Mouse (Mus musculus) erythroblast, adult 5-6 weeks (primary cell): Measurements from ENCODE around the gene Pgbd5. TPM values are rescaled to one million over a fixed set of nuclear protein-coding genes. Genes with fewer than 3 reads are reported as not detected.
"Not testable (repeated sequence)": the region's sequence is repeated elsewhere in the genome, so short reads cannot be mapped to it uniquely, and the experiment has no call there.

Source experiments
- ATAC-seq: replicated peaks from 2 replicates; pipeline ENCODE4 v1.8.0; 2016; ENCODE audit warnings: moderate number of reproducible peaks, mild to moderate bottlenecking, moderate TSS enrichment, inconsistent platforms; ENCODE audit not compliant: poor library complexity, low FRiP score, severe bottlenecking
- total RNA-seq, 2 experiments: library from RNA; stranded (forward) in 1 of 2; stranded (reverse) in 1 of 2; fragments of 150-400 nt in 1 of 2; fragments of 200-764, 138-1000 nt in 1 of 2; gene quantifications; 2 replicates each; pipeline versions ENCODE4 v1.2.3 to v1.2.4; 2015 to 2017; ENCODE audit warnings: low replicate concordance in 2 of 2

Gene Pgbd5
- total RNA-seq, 2 experiments from 2014 or later: not detected

GRCm38 (mm10) chr8:124433451-124434125 is 5.9 kb downstream of the Pgbd5 start:
- 0 out of 2 replicates have a peak, but pooled peaks have one; percentile 5 for ATAC-seq

- no peak for ATAC-seq
Observed at GRCm38 (mm10) chr8:124430881-124431280, 8.6 kb downstream of the Pgbd5 start.

- ATAC-seq: no peak
Observed at GRCm38 (mm10) chr8:124429417-124429816, 10.0 kb downstream of the Pgbd5 start.

DNA sequence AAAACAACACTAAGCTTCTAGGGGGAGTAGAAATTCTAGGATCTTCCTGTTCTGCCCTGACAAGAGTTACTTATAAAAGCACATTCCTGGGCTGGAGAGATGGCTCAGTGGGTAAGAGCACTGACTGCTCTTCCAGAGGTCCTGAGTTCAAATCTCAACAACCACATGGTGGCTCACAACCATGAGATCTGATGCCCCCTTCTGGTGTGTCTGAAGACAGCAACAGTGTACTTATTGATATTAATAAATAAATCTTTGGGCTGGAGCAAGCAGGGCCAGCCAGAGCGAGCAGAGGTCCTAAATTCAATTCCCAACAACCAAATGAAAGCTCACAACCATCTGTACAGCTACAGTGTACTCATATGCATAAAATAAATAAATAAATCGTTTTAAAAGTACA is 10.7 kb downstream of the Pgbd5 start:
- not testable (repeated sequence) for ATAC-seq

- ATAC-seq: no peak
Observed at GRCm38 (mm10) chr8:124421413-124421812, 18.0 kb downstream of the Pgbd5 start.

DNA sequence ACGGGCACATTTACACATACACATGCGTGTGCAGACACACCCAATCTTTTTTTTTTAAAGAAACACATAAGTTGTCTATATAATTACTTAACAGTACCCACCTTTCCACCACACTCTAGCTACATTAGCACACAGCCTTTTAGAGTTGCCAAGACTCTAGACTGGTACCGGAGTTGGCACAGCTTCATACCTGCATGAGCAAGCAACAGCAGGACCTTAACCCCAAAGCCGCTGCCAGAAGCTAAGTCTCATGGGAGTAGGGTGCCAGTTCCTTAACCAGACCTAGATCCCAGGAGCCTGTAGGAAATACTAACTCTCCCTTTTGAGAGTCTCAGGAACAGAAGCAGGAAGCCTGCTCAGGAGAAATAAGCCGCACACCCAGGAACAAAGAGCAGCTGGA is 20.5 kb downstream of the Pgbd5 start:
- ATAC-seq: no peak

- ATAC-seq: no peak
Observed at GRCm38 (mm10) chr8:124418185-124418584, 21.3 kb downstream of the Pgbd5 start.

GRCm38 (mm10) chr8:124416646-124417045 is 22.8 kb downstream of the Pgbd5 start:
- no peak for ATAC-seq

DNA sequence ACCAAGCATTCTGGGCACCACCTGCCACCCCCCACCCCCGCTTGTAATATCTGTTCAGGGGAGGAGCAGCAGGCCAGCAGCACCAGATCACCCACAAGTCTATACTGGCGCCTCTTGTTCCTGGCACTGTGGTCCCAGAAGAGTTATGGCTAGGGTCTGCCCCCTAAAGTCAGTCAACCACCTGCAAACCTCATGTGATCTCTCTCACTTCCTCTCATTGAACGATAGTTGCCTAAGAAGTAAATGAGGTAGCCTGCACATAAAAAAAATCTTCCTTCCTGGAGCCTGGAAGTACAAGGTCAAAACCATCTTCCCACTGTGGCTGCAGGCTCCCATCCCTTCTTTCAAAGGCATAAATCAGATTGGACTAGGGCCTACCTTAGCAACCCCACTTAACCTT is 23.7 kb downstream of the Pgbd5 start:
- ATAC-seq: no peak

DNA sequence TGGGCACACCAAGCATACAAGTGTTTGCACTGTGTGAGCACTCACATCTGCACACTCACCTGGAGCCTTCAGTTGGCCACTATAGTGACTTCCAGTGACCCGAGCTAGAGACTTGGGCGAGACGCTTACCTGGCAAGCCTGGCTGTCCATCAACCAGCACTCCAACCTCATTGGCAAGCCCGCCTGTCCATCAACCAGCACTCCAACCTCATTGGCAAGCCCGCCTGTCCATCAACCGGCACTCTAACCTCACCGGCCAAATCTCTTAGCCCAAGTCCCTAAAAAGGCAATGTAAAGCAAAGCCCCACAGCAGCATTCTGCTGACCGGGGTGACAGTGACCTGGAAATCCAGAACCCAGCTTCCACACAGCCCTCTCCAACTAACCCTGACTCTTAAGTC is 24.5 kb downstream of the Pgbd5 start:
- no peak for ATAC-seq

DNA sequence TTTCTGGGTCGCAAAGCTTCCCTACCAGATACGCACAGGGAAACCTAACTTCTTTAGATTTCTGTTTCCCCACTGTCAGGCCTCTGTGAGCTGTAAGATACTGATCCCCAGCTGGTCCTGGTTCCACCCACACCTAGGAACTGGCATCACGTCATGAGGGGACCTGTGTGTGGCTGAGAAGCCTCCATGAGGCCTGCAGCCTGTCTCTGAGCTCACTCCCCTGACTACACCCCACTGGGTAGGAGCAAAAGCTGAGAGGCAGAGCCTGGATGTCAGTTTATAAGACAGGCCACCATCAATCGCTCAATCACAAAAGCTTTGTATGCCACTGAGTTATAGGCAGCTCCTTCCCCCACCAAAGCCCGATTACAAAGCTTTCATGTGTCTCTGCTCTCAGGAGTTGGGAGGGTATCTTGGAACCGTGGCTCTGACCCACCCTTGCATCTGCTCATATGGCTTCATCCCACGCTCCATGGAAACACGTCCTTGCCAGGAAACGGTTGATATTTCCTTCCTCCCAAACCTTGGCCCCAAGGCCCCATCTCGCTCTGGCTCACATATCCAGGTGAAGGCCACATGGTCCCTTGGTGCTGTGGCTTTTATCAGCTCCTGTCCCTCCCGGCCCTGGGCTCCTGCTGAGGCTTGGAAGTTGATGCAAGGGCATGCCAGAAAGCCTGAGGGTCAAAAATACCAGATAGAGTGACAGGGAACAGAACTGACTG is 26.1 kb downstream of the Pgbd5 start:
- no peak for ATAC-seq

GRCm38 (mm10) chr8:124412496-124413243 is 26.8 kb downstream of the Pgbd5 start:
- ATAC-seq: no peak

GRCm38 (mm10) chr8:124404471-124405260 is 34.8 kb downstream of the Pgbd5 start:
- ATAC-seq: no peak

DNA sequence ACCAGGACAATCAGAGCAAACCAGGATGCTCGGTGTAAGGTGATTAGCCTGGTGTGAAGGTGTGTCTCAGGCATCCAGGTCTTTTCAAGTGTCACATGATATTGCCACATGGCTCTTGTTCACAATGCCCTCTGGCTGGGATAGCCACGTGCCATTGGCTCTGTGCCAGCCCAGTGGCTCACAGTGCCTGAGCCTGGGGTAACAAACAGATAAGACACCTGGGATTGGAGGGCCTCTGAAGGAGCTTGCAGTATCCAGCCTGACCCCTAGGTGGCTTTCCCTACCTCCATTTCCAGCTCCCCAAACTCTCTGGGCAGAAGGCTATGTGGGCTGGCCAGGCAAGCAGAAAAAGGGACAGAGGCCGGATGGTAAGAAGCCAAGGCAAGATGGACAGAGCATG is 35.6 kb downstream of the Pgbd5 start:
- ATAC-seq: no peak

DNA sequence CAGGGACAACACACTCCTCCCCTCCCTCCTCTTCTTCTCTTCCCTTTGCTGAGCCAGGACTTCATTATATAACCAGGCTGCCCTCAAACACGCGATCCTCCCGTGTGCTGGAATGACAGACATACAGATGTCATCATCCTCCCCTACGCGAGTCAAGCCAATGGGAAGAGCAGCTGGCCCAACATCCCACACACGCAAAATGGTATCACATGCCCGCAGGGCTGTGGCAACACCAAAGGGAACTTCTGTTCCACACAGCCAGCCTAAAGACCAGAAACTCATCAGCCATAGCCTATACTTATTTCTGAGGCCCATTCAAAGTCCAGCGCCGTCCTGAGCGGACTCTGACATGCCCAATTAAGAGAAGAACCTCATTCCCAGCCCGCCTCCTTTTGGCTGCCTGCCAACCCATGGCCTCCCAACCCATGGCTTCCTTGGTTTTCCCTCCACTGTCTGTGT is 40.0 kb downstream of the Pgbd5 start:
- ATAC-seq: no peak

- ATAC-seq: no peak
Observed at GRCm38 (mm10) chr8:124398843-124399402, 40.5 kb downstream of the Pgbd5 start.

- ATAC-seq: no peak
Observed at GRCm38 (mm10) chr8:124397321-124398065, 42.0 kb downstream of the Pgbd5 start.

DNA sequence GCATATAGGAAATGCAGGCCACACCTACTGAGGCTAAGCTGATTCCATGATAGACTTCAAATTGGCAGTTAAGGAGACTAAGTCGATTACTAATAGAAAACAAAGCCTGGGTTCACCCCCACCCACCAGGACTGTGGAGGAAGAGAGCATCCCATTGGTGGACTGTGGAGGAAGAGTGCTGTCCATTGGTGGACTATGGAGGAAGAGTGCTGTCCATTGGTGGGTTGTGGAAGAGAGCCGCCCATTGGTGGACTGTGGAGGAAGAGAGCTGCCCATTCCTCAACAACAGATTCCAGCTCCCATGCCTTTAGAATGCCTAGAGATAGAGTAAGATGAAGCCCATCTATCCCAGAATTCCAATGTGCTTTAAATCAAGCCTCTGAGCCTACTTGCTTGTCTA is 42.9 kb downstream of the Pgbd5 start:
- no peak for ATAC-seq

- no peak for ATAC-seq
Observed at GRCm38 (mm10) chr8:124395392-124395791, 44.1 kb downstream of the Pgbd5 start.
